Comparison of ENCODE assay signal across 8 mouse cellular contexts in the genomic region with DNA sequence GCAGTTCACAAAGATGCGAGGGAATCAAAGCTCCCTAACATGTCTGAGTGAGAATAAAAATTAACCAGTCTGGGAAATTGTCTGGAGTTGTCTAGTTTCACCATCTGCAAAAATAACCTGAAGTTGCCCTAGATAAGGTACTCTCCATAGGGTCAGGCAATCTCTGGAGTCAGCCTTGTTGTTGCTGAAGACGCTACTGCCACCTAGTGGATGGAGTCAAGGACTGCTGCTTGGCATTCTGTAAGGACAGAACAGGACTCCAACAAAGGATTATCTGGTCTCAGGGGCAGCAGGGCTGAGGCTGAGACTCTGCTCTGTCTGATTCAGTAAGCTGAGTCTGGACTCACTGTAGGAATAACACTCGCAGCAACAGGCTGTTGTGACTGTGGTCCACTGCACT. TPM values are rescaled to one million over a fixed set of nuclear protein-coding genes. Genes with fewer than 3 reads are reported as not detected.
DNase-seq lines count a peak whose midpoint lies in the region; ATAC-seq and TF ChIP-seq lines count a peak whose summit lies in the region.

No protein-coding gene starts in this region.

- H3K9ac ChIP-seq in heart, adult 2 months (ENCODE audit: low read depth, low read length) = no peak overlapping the region

- TF ChIP-seq EP300 in heart, adult 2 months (IDR thresholded peaks at IDR 0.05; ENCODE audit: insufficient read depth, low read depth, low read length) = peak; percentile 87

- peak; percentile 73 for ATAC-seq in CD4-positive, CD25-positive, alpha-beta regulatory T cell, adult 4 months
- ATAC-seq in monocyte, adult 5-6 weeks (replicated peaks; ENCODE audit: insufficient number of reproducible peaks, low FRiP score, low TSS enrichment, poor library complexity, severe bottlenecking) = peak; percentile 58; the same call in 1 of the 2 replicates

- H3K4me1 ChIP-seq in heart, adult 2 months (ENCODE audit: control insufficient read depth, insufficient read depth, low read length) = peaks cover 4% of the 10 kb centered on the region

- no peaks in the 10 kb centered on the region for H3K36me3 ChIP-seq in heart, adult 2 months (ENCODE audit: control insufficient read depth, insufficient read depth, low read length)

- TF ChIP-seq POLR2A in heart, adult 2 months (IDR thresholded peaks at IDR 0.05; ENCODE audit: insufficient read depth, low read depth, low read length) = no peak

- intact Hi-C loops in heart, adult 2 months (cut with DNase I) = loop anchor here (1.0 to 5.0 kb wide), 3 partner anchors 87 to 198 kb away; partner anchors contain the start of gene Gm12166

- no peaks in the 10 kb centered on the region for H3K79me2 ChIP-seq in heart, adult 2 months (replicated peaks; ENCODE audit: control insufficient read depth, insufficient read depth, low read length)

- H3K4me3 ChIP-seq in heart, adult 2 months = no peak overlapping the region

- no peaks in the 10 kb centered on the region for H3K27me3 ChIP-seq in heart, adult 2 months (ENCODE audit: control insufficient read depth, insufficient read depth, low read length)

- TF ChIP-seq CTCF in heart, adult 2 months (IDR thresholded peaks at IDR 0.05) = peak; percentile 96

- 12% methylated on average over 3 of the region's 3 CpGs for WGBS in heart, adult 2 months

- DNase-seq in adipocyte (ENCODE audit: low spot score) (peak; percentile 91), liver (peak; percentile 69)
- DNase-seq in embryo, embryonic 10 days (ENCODE audit: low spot score) = peak; percentile 98
- peak; percentile 42 to 58 for DNase-seq in heart, adult 2 months
- peak; percentile 40 for DNase-seq in kidney, adult 11 months
- DNase-seq in testis, postnatal 10 days (ENCODE audit: low spot score) = peak; percentile 56

- H3K27ac ChIP-seq in heart, adult 2 months = no peak overlapping the region

RNA-seq across cellular contexts. Expression of gene Fndc9, which starts 20.0 kb away (rescaled TPM):
- polyA plus RNA-seq in CD4-positive, CD25-positive, alpha-beta regulatory T cell, adult 4 months (2017; shearing (Covaris generic)) = under 1 TPM; 0.65 to 0.79 TPM
- total RNA-seq in heart, adult 2 months (2021) = not detected
- not detected in 2 replicates for polyA plus RNA-seq in heart, adult 2 months (2012; rRNA removed)
- 0.39 to 0.53 TPM in 2 of 3 replicates, not detected in the other for total RNA-seq in monocyte, adult 5-6 weeks (2017)

RNA-seq across cellular contexts. Expression of gene Nipal4, which starts 49.0 kb away (rescaled TPM):
- under 1 TPM in 1 of 2 experiments, not detected in 1; 0.27 TPM for polyA plus RNA-seq in CD4-positive, CD25-positive, alpha-beta regulatory T cell, adult 4 months (2017; shearing (Covaris generic))
- total RNA-seq in heart, adult 2 months (2021) = under 1 TPM; 0.11 to 0.18 TPM
- 0.18 and 0.20 TPM in 2 replicates for polyA plus RNA-seq in heart, adult 2 months (2012; rRNA removed)
- total RNA-seq in monocyte, adult 5-6 weeks (2017) = not detected in 3 replicates

Comparison
In these comparisons a context has a peak if more than half of its experiments do, and no peak if none do; other contexts are left out.
1. DNase-seq: peak in every context shown above with its lines; median percentile 98 in embryo, embryonic 10 days; 91 in adipocyte; 69 in liver; 56 in testis, postnatal 10 days; 50 in heart, adult 2 months; 40 in kidney, adult 11 months.